Mouse (Mus musculus) frontal cortex, adult (tissue): ENCODE measurements around the gene Usp6nl.

ENCODE experiments used
- ATAC-seq: cut with Nextera tagmentation; 2 replicates; pipeline ENCODE4 v1.9.2; 2017; ENCODE audit warnings: mild to moderate bottlenecking, moderate library complexity, mixed read lengths; ENCODE audit not compliant: low TSS enrichment

Usp6nl gene

DNA sequence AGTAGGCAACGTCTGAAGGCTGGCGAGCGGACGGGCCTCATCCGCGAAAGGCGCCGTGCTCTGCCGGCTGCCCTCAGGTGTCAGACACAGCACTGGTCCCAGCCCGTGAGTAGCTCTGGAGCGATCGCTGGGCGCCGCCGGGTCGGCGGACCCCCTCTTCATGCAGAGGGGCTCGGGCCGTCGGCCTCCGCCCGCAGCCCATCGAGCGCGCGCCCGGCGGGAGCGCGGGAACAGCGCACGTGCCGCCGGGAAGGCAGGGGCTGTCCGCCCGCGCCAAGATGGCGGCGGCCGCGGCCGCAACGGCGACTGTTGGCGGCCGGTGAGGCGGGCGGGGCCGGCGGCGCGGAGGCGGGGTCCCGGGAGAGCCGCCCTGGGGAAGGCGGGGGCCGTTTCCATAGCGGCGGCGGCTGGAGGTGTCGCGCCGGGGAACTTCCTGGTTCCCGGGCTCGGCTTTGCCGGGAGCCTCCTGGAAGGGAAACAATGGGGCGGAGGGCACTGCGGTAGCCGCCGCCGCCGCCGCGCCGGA, at the start of gene Usp6nl:
Gene Usp6nl, plus strand, starts transcription at position 292 of the 526 bp plus-strand sequence.
- ATAC-seq, result peak; percentile 85

DNA sequence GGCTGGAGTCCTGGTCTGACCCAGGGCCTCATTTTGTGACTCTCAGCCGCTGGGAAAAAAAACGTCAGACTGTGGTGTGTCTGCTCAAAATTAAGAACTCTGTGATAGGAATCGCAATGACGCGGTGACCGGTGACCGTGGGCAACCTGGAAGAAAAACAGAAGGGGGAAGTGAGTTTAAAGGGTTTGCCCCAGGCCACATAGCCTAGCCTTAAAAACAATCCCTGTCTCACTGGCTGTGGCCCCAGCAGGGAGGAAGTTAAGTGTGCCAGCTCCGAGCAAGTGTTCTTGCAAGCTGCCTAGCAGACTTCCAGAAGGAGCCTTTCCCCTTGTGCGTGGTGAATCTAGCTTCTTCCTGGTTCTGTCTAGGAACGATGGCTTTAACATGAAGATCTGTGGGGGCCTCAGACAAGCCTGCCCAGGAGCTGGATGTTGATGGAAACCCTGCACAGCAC, 49.0 kb upstream of the Usp6nl start:
- no peak; the same call in 1 of the 2 replicates for ATAC-seq

DNA sequence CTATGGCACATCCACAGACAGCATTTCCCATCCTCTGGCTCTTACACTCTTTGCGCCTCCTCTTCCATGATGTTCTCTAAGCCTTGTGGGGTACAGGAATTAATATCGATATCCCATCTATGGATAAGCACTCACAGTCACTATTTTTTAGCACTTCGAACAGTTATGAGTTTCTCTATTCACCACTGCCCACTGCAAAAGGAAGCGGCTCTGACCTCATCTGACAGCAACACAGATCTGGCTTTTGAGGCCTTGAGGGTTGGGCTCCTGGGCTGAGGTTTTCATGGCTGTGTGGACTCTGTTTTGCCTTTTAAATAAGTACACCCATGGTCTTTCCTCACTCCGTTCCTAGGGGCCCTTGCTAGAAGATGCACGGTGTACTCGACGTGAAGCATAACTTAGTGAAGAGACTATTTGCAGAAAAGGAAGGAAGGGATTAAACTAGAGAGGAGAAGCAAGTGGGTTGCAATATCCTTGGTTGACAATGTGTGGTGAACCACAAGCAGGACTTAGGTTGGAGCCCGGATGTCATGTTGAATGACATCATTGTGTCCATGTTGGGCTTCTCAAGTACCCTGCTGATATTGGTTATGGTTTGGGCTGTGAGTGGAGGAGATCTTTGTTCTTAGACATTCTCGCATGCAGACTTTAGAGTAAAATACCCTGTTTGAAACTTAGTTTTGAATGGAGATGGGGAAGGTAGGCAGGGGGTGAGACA, 43.5 kb upstream of the Usp6nl start:
- ATAC-seq, result no peak

DNA sequence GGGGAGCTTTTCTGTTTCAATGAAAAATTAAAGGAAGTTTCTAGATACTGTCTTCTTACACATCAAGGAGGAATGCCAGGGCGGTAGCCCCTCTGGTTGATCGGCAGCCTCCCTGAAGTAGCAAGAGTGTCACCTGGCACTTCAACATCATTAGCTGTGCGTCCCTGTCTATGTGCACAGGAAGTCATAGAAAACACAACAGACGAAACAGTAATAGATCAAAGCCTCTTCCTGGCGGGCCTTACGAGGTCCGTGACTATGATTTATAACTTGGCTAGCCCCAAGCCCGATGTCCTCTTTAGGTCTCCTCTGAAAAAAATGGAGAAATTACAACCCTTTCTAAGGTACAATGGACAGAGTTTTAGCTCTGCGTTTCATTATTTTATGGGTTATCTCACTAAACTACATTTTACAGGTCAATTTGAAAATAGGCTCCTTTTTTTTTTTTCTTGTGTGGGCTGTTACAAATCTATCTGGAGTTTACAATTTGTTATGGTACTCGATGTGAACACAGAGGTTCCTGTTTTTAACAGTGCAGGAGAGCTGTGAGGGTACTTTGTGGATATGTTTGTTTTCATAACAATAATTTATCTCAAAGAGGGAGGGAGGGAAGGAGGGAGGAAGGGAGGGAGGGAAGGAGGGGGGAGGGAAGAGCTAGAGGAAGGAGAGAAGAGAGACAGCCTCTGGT, 42.7 kb upstream of the Usp6nl start:
- no peak for ATAC-seq

DNA sequence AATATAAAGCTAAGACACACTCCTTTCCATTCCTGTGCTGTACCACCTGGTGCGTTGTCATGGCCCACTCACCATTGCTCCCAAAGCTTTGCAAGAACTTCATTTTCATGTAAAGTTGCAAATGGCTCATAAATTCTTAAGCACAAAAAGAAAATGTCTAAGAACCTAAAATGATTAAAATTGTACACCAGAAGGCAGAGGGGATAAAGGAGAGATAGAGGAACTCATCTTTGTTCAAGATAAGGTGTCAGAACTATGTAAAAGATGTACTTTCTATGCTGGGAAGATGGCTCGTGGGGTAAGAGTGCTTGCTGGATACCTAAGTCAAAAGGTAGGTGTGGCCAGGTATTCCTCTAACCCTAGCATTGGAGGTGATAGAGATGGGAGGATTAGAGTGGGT, 38.9 kb upstream of the Usp6nl start:
- ATAC-seq, result no peak

DNA sequence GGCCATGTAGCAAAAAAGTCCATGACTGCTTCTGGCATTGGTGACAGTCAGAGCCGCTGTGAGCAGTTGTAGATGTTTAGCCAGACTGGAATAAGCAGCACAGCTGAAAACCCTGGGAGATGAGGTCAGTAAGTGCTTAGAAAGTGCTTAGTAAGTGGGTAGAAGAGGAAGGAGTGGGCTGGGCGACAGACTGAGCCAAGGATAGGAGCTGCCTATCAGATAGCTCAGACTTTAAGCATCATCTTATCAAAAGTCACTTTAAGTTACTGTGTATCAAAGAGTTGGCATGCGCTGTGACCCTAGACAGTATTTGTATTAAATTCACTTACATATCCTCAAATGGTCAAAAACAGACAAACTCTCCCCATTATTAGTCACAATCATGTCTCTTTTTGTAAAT, 37.7 kb upstream of the Usp6nl start:
- no peak for ATAC-seq

DNA sequence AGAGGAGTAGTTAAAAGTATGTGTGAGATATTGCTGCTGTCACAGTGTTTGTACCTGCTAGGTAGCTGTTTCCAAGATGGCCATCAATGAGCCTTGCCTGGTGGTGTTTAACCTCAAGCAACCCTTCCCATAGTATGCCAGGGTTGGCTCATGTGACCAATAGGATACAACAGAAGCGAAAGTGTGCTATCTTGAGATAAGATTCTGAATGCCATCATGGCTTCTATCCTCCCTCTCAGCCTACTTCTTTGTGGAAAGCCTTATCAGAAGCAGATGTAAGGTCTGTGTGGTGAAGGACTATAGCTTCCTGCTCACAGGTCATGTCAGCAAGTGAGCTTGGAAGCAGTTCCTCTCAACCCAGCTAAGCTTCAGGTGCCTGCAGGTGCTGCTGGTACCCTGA, 36.7 kb upstream of the Usp6nl start:
- ATAC-seq, result no peak

DNA sequence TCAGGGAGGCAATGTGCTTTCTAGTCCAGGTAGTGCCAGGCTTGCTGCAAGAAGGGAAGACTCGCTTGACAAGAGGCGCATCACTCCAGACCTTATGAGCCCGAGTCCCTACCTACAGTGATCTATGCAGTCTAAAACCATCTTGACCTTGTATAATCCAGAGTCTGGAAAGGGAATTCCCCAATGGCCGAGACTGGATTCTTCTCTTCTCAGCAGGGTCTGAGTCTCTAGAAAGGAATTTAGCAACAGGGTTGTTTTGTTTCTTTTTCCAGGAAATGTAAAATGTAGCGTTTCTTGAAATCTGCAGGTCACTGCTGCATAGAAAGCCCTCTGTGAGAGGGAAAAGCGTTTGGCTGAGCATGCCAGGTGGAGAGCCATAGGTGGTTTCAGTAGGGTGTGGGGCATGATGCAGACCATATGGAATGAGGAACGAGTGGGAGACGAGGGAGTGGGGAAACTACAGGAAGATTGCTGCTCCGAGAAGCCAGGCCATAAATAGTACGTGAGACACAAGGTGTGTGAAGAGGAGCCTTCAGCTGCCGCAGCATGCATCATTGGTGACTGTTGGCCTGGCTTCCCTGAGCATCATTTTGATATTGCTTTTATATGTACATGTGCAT, 28.5 kb upstream of the Usp6nl start:
- no peak for ATAC-seq

DNA sequence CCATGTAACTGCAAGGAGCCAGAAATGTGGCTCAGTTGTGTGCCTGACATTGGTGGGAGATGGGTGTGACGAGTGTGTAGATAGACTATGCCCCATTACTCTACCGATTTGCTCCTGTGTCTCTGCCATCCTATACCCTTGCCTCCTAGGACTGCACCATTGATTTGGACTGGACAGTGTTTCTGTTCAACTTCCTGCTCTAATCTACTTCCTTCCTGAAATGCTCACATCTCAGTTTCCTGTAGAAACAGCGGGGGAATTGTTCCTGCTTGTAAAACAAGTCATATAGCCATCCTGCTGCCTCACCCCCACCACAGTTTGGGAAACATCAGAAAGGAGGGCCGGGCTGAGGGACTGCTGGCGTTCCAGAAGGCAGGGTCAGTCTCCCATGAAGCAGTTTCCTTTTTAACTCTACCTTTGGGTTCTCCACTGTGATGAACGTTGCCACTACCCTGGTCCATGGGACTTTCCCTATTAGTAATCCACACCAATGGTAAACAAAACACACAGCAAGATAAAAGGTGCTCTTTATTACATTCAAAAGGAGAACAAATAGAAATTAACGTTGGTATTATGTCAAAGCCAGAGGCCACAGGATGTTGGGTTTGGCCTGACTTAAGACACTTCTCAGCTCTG, 27.4 kb upstream of the Usp6nl start:
- no peak for ATAC-seq

DNA sequence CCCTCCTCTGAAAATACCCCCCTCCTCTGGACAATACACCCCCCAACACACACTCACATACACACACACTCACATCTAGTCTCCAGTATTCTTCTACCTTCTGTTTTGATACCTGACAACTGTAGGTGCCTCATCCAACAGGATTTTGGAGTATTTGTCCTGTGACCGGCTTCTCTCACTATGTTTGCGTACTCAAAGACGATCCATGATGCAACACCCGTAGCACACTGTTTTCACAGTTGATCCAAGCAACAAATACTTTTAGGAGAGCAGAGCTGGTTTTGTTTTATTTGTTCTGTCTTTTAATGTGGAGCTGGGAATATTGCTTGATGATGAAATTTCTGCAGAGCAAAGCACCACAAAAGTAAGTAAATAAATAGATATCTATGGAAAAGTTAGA, 17.7 kb upstream of the Usp6nl start:
- ATAC-seq, result no peak

DNA sequence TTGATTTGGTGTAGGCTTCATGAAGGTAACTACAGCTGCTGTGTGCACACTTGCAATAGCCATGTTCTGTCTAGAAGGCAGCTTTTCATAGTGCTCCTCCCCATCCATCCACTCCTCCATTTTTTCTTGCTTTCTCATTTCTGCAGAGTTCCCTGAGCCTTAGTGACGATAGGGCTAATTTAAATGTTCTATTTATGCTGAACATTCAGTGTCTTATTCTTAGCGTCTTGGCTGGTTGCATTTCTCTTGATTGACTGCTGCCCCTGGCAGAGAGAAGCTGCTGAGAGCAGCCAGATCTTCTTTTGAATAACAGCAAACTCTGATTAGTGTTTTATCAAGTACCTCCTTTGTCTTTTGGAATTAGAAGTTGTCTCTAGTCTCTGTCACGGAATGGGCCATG, 15.6 kb upstream of the Usp6nl start:
- peak; percentile 64 for ATAC-seq

DNA sequence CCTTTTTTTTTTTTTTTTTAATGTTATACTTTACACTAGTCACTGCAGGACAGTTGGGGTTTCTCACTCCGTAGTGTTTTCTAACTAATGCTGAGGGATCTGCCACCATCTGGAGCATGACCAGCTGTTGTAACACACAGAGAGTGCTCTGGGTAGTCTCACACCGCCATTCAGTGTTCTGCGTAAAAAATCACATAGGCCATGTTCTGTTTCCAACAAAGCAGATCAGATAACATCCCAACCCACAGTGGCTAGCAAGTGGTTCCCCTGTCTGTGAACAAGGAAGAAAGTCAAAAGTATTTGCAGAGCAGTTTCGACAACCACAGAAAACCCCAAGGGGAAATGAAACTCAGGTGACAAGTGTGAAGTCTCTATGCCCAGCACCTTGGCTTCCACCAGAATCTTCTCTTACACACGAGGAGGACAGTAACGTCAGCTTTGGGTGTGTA, 13.1 kb upstream of the Usp6nl start:
- no peak for ATAC-seq

DNA sequence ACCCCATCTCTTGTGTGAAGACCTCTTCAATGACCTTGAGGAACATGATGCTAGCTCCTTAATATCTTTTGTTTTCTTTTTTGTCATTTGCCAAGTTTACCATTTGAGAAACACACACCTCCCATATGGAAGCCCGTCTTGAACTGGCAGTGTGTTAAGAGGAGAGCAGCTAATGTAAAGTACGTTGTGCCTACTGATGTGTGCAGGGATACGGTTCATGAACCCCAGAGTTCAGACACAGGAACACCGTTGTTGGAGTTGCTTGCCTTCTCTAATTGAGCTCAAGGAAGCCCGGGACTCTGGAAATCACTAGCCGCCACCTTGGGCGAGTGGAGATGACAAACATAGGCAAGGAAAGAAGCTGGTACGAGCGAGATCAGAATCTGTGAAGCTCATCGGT, 9.7 kb upstream of the Usp6nl start:
- ATAC-seq, result no peak

DNA sequence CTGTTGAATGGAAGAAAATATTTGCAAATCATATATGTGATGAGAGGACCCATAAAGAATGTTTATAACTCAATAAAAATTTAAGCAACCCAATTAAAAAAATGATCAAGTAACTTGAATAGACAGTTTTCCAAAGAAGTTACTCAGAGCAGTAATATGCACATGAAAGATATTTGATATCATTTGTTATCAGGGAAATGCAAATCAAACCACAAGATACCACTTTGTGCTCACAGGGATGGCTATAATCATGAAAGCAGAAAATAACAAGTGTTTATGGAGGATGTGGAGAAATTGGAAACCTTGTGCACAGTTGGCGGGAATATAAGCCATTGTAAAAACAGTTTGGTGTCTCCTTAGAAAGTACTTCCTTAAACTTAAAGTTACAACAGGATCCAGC, 8.7 kb upstream of the Usp6nl start:
- no peak for ATAC-seq

DNA sequence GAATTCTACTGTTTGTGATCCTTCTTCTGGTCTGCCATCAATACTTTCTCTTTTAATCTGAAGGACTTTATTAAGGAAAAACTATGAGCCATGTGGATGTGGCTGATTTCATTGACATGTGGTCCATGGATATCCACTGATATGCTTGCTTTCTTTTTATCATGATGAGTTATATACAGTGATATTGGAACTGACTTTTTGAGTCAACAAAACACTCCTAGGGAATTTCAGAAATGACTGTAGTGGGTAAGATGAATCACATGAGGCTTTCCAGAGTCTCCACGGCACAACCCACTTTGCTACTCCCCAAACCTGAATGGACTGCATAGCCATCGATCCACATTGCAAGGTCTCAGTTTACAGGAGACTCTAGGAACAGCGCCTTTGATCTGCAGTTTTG, 2.3 kb upstream of the Usp6nl start:
- no peak for ATAC-seq

DNA sequence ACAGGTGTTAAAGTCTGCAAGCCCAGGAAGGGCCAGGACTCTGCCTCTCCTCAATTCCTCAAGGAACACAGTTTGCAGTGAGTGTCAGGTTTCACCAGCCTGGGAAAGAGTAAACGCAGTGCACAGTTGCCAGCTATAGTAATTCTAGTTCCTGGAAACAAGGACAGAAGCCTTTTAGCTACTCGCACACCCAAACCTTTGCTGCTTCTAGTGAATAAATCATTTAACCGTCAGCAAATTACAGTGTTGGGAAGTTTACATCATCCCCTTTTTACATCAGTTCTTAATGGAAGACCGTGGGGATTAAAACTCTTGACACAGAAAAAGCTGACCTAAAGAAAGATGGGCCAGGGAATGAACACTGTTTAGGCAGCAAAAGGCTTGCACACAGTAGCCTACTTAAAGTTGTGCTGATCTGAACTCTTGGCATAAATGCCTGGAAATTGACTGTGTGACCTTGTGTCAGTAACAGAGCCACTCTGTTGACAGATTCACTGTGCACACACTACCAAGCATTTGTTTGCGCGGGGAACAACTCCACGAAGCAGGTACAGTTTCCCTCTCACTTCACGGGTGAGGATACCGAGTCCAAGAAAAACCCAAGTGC, 595 bp upstream of the Usp6nl start:
- ATAC-seq, result peak; percentile 1; the same call in 1 of the 2 replicates

DNA sequence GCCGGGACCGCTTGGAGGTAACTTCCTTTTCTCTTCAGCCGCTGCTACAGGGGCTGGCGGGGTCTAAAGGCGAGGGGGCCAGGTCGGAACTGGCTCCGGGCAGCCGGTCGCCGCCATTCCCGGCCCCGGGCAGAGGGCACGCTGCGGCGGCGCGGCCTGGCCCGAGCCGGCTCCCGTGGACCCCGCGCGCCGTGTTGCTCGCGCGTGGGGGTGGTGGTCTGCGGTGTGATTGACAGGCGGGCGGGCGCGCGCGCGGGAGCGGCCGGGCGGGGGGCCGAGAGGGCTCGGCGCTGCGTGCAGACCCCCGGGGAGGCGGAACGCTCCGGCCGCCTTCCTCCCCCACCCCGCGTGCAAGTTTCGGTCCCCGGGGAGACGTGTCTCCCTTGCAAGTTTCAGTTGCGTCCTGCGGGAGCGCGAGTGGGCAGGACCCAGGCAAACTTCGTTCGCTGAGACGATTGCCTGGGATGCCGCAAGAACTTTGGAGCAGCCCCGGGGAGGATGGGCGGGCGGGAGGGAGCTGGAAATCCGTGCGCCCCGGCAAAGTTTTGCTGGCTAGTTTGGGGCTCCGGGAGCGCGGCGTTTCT, 563 bp downstream of the Usp6nl start:
- peak; percentile 60 for ATAC-seq

DNA sequence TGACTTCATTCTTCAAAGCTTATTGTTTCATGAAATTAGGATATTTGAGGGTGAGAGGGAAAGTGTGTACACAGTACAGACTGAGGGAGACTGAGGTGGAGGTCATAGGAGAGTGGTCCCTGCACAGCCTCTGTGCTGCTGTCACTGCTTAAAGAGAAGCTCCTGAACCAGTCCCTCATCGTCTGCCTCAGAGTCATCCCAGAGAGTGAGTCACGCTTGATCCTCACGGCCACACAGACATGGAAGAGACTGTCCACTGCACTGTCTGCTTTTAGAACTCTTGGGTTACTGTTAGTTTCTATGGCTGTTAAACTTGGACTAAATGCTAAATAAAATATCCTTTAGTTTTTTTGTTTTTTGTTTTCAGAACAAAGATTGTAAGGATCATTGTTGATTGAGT, 3.2 kb downstream of the Usp6nl start:
- no peak for ATAC-seq

DNA sequence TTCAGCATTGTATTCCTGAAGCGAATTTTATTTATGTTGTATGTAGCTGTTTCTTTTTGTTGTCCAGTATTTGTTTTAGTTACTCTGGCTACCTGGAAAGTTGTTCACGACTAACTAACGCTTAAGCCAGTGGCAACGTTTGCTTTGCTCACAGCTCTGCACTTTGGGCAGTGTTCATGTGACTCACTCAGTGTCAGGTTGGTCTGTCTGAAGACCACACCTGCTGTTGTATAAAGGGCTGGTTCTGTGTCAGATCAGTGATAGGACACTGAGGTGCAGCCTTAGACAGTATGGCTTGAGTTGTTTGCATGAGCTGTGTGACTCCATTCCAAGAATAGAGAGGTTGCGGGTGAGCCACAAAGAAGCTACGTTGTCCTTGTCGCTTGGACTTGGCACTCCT, 6.5 kb downstream of the Usp6nl start:
- no peak for ATAC-seq

DNA sequence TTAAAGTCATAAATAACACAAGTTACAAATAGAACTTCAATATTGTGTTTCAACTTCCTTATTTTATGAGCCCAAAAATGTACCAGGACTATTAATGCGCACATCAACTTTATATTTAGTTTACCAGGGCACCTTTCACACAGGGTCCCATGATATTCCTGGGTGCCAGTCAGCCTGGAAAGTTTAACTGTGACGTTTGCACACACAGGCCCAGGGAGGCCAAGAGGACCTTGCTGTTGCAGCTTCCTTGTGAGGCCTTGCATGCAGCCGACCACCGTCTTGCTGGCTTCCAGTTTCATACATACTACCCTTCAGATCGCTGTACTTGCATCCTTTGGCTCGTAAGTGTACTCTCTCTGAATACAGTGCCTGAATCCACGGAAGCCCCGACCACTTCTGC, 8.3 kb downstream of the Usp6nl start:
- no peak for ATAC-seq

DNA sequence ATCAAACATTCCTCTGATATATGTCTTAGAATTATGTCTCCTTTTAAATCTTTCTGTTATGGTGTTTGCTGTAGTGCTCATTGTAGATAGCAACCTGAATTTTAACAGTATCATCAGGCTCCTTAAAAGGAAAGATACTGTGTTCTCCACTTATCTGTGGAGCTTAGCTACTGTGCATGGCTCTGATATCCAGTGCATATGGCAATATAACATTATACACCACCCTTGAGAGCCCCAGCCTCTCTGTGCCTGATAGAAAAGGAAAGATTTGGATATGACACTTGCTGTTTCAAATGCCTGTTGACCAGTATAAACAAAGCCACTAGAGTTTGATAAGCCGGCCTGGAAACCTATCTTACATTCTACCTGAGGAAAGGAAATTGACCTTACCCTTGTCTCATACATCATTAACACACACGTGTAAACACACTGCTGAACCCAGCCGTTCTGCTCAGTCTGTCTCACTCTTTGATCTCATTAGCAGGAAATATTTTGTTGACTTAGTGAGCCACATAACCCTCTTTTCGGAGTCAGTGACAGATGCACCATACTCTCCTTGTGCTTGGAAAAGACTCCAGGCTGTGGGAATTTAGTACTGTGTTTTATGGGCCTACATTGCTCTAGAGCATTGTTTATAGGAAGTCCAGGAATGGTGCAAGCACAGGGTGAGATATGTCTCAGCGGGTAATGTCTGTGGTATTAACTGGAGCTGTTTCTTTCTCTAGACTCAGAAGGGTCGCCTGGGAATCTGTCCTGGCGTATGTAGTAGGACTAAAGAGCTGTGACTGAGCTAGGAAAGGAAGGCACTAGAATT, 9.1 kb downstream of the Usp6nl start:
- ATAC-seq, result no peak
